Comparison of ENCODE assay signal across 8 mouse cellular contexts in genomic region chr17:25570648-25571452, GRCm38 (mm10). TPM values are rescaled to one million over a fixed set of nuclear protein-coding genes. Genes with fewer than 3 reads are reported as not detected.
A peak's percentile ranks its signal among the peaks of the same experiment; 100 is the strongest.
DNase-seq lines count a peak whose midpoint lies in the region; ATAC-seq and TF ChIP-seq lines count a peak whose summit lies in the region.

Gene Sox8 (minus strand): TSS chr17:25570686.

- H3K36me3 ChIP-seq in intestine, postnatal 0 days (ENCODE audit: control insufficient read depth, insufficient read depth), result no peaks in the 10 kb centered on the region
- H3K36me3 ChIP-seq in midbrain, embryonic 10.5 days, result 0 out of 2 replicates have a peak, but pooled peaks cover 4% of the 10 kb centered on the region

- H3K27ac ChIP-seq in intestine, postnatal 0 days (ENCODE audit: low read depth, low read length), result no peak within 1 kb of the TSS
- peak within 1 kb of the TSS; percentile 77 for H3K27ac ChIP-seq in midbrain, embryonic 10.5 days (replicated peaks)

- no peaks in the 10 kb centered on the region for H3K4me1 ChIP-seq in intestine, postnatal 0 days (replicated peaks; ENCODE audit: control insufficient read depth, insufficient read depth, low read length)
- peaks cover 58% of the 10 kb centered on the region for H3K4me1 ChIP-seq in midbrain, embryonic 10.5 days

- 1% methylated on average over 61 of the region's 61 CpGs for WGBS in intestine, postnatal 0 days
- WGBS in midbrain, embryonic 10.5 days, result under 1% methylated on average over 61 of the region's 61 CpGs

- ATAC-seq in granulocyte monocyte progenitor cell, adult 5-6 weeks (replicated peaks; ENCODE audit: poor library complexity, severe bottlenecking), result peak; percentile 71
- peak; percentile 55 for ATAC-seq in intestine, postnatal 0 days

- H3K4me3 ChIP-seq in intestine, postnatal 0 days (ENCODE audit: low read depth, low read length), result peak within 1 kb of the TSS; percentile 47
- peak within 1 kb of the TSS; percentile 63 for H3K4me3 ChIP-seq in midbrain, embryonic 10.5 days

- peak; percentile 52 for TF ChIP-seq CTCF in intestine, postnatal 0 days (IDR thresholded peaks at IDR 0.05; ENCODE audit: low read depth)

- peak within 1 kb of the TSS; percentile 26 for H3K9ac ChIP-seq in intestine, postnatal 0 days (ENCODE audit: low read depth, low read length)

- intact Hi-C loops in left cerebral cortex, postnatal 36 days (cut with DNase I), result loop anchor here (10.0 kb wide), 1 partner anchor 234 kb away; the partner anchor contains the start of gene Fbxl16

- peak; percentile 79 to 88 for DNase-seq in adrenal gland, adult (ENCODE audit: inconsistent age in 2 of 2, low spot score in 1 of 2)
- DNase-seq in embryo, embryonic 11 days, result peak; percentile 99
- DNase-seq in left cerebral cortex, postnatal 36 days (ENCODE audit: low spot score in 2 of 2), result peak; percentile 92 to 93
- DNase-seq in midbrain, embryonic 10.5 days (ENCODE audit: low spot score), result peak; percentile 95
- peak; percentile 80 for DNase-seq in right cerebral cortex, postnatal 4 days
- no peak for DNase-seq in c-Kit-positive CD71-positive TER-119-positive erythroid progenitor cells, embryonic 14.5 days (ENCODE audit: low spot score)

- peak within 1 kb of the TSS; percentile 76 for H3K4me2 ChIP-seq in intestine, postnatal 0 days (replicated peaks; ENCODE audit: low read depth)

- H3K9me3 ChIP-seq in intestine, postnatal 0 days (ENCODE audit: control insufficient read depth), result no peaks in the 10 kb centered on the region
- H3K9me3 ChIP-seq in midbrain, embryonic 10.5 days (replicated peaks), result no peaks in the 10 kb centered on the region

- H3K27me3 ChIP-seq in intestine, postnatal 0 days (replicated peaks; ENCODE audit: control insufficient read depth, insufficient read depth, low read length), result peaks cover 44% of the 10 kb centered on the region
- peaks cover 90% of the 10 kb centered on the region for H3K27me3 ChIP-seq in midbrain, embryonic 10.5 days (ENCODE audit: low read depth, poor library complexity, severe bottlenecking)

RNA-seq across cellular contexts. Expression of gene Sox8, which starts in this region (rescaled TPM):
- total RNA-seq in granulocyte monocyte progenitor cell, adult 5-6 weeks (2014; fragmentation: Nextera tagmentation), result 1.1 TPM in 1 of 2 replicates, not detected in the other
- not detected in 2 replicates for total RNA-seq in granulocyte monocyte progenitor cell, adult 5-6 weeks (2017)
- 1.7 and 2.5 TPM in 2 replicates for polyA plus RNA-seq in intestine, postnatal 0 days (2015; fragmentation: Nextera tagmentation; extraction: Ambion mirVana)
- total RNA-seq in left cerebral cortex, postnatal 36 days (2021), result 10 to 100 TPM; 42.8 to 65.3 TPM
- 2.4 and 3.3 TPM in 2 replicates for polyA plus RNA-seq in midbrain, embryonic 10.5 days (2016; fragmentation: Nextera tagmentation; extraction: Ambion mirVana)

Comparison
In these comparisons a context has a peak if more than half of its experiments do, and no peak if none do; other contexts are left out.
1. RNA of gene Sox8 (total RNA-seq): 42.8 to 65.3 TPM in left cerebral cortex, postnatal 36 days; 1.1 TPM in granulocyte monocyte progenitor cell, adult 5-6 weeks; every median in the first group is over 10 times any median in the second.